Mouse (Mus musculus): Measurements from ENCODE around the gene Derl3. TPM values are rescaled to one million over a fixed set of nuclear protein-coding genes. Genes with fewer than 3 reads are reported as not detected.
"Not testable (repeated sequence)": the region's sequence is repeated elsewhere in the genome, so short reads cannot be mapped to it uniquely, and the experiment has no call there.

The Derl3 gene
- total RNA-seq (2017): 1.2 and 2.0 TPM in 2 replicates

DNA sequence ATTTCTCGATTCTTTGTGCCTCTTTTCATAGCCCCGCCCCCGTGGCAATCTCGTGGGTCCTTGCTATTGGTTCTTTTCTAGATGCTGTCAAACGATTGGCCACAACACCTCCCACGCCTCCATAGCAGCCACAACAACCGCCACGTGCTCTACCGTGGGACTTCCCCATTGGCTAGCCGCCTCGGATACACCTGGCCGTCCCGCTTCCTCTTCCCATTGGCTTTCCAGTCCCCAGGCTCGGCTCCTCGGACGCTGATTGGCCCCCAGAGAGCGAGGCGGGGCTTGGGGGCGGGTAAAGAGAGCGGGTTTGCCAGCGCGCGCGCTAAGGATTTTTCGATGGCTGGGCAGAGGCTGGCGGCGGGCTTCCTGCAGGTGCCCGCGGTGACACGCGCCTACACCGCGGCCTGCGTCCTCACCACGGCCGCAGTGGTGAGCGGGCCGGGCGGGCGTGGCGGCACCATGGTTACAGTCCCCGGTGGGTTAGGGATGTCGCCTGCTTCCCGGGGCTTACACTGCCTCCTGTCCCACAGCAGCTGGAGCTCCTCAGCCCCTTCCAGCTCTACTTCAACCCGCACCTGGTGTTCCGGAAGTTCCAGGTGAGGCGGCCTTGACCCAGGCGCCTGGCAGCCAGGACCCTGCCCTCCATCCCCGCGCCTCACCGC is at the start of gene Derl3:
Gene Derl3, plus strand, starts transcription at position 325 of the 662 bp plus-strand sequence.
- peak; percentile 93 for ATAC-seq (ENCODE audit: extremely low read depth, insufficient number of reproducible peaks, low FRiP score, poor library complexity, severe bottlenecking)

DNA sequence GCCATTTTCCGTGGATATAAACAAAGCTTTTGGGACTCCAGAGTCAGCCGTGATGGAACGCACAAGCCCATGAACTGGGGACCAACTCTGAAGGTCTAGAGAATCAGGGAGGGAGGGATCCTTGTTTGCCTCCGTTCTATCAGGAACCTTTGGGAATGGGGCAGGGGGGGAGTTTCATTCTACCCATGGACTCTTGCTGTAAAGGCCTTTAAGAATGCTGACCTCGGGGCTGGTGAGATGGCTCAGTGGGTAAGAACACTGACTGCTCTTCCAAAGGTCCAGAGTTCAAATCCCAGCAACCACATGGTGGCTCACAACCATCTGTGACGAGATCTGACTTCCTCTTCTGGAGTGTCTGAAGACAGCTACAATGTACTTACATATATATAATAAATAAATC is 49.3 kb upstream of the Derl3 start:
- ATAC-seq (ENCODE audit: extremely low read depth, insufficient number of reproducible peaks, low FRiP score, poor library complexity, severe bottlenecking): not testable (repeated sequence)

DNA sequence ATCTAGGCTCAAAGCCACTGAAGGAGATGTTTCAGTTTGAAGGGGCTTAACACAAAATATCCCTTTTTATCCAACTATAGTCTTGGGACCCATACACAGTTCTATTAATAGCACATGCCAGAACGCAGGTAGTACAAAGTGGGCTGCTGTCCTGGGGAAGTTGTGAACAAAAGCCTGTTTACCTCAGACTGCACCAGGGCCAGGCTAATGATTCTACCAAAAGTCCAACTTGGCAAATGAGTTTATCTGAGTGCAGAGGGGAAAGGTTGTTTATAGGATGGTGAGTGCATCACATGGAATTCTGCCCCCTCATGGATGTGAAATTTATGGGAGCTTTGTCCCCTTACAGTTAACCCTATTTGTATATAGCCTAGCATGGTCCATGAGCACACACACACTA is 48.4 kb upstream of the Derl3 start:
- no peak for ATAC-seq (ENCODE audit: extremely low read depth, insufficient number of reproducible peaks, low FRiP score, poor library complexity, severe bottlenecking)

DNA sequence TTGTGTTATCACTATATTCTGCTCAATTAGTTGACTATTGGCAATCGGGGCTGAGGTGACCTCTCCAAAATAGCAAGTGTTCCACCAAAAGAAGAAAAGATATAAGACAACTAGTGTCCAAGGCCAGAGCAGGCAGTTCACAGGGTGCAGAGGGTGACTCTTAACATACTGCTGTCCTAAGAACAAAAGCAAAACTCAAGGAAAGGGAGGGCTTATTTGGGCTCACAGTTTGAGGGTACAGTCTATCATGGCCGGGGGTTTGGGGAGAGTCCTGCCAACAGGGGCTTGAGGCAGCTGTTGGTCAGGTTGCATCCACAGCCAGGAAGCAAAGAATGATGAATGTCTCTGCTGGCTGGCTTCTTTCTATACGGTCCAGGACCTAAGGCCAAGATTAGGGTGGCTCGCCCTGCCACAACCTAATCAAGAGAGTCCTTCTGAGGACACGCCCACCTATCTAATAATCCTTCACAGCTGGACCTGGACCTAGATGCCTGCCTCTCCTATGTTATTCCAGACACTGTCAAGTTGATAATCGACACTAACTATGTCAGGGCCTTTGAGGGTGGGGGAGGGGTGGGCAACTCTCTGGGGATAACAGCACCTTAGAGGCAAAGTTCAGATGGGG is 47.8 kb upstream of the Derl3 start:
- ATAC-seq (ENCODE audit: extremely low read depth, insufficient number of reproducible peaks, low FRiP score, poor library complexity, severe bottlenecking): no peak

DNA sequence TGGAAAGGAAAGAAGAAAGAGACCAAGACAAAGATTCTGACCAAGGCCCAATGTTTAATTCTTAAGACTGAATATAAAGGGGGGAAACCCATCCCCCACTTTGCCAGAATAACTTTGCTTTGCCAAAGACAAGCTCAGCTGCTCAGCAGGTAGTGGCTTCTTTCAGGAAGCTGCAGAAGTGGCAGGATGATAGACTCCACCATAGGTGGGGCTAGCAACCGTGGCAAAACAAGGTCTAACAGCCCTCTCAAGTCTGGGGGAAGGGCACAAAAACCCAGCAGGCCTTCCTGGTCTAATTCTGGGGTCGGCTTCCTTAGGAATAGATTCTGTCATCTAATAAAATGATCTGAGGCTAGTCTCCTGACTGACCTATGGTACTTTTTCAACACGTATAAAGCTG is 44.8 kb upstream of the Derl3 start:
- no peak for ATAC-seq (ENCODE audit: extremely low read depth, insufficient number of reproducible peaks, low FRiP score, poor library complexity, severe bottlenecking)

DNA sequence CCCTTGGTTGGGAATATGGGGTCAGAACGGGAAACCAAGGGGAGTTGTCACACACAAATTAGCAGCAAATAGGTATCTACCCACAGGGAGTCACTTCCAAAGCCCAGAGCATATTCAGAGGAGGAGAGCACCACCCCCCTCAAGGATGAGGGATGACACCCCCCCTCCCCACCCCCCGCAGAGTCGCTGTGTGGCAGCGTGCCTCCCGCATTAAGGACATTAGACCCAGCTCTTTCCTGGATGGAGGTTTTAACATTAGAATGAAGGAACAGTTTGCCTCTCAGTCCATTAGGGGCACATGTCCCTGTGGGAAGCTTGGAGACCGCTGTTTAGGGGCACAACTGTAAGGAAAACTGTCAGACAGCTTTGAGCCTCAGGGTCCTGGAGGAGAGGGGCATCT is 42.1 kb upstream of the Derl3 start:
- ATAC-seq (ENCODE audit: extremely low read depth, insufficient number of reproducible peaks, low FRiP score, poor library complexity, severe bottlenecking): no peak

DNA sequence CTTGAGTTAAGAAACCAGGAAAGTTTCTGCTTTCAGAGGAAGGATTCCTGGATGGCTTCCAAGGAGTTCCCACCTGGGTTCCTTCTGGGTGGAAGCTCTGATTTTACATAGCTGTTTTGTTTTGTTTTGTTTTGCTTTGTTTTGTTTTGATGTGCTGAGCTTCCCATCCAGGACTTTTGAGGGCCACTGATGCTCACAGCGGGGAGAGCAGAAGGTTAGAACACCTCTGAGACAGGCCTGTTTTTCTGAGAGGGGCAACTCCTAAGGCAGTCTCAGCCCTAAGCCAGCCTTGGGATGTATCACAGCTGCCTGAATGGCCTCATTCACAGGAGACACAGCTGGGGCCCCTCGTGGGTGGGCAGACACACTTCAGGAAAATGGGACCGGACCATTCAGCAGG is 41.5 kb upstream of the Derl3 start:
- ATAC-seq (ENCODE audit: extremely low read depth, insufficient number of reproducible peaks, low FRiP score, poor library complexity, severe bottlenecking): no peak

DNA sequence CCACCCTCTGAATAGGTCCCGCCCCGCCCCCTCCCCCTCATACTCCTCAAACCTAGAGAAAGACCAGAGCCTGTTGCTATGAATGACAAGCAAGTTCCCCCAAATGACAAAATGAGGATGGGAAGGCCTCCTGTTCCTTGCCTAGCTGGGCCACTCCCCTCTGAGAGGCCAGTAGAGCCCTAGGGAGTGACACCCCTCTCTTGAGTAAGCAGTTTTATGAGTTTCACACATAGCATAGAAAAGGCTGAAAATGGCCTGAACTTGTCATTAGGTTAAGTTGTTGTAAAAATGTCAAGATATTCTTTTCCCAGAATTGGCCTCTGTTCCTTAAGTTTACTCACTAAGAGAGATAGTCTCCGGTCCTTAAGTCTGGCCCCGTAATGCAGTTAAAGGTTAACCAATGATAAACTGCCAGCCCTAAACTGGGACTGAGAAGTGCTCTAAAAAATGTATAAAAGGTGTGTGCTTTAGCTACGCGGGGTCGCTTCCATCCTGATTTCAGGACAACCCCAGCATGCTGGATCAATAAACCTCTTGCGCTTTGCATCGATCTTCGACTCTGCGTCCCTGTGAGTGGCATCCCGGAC is 40.6 kb upstream of the Derl3 start:
- ATAC-seq (ENCODE audit: extremely low read depth, insufficient number of reproducible peaks, low FRiP score, poor library complexity, severe bottlenecking): no peak

DNA sequence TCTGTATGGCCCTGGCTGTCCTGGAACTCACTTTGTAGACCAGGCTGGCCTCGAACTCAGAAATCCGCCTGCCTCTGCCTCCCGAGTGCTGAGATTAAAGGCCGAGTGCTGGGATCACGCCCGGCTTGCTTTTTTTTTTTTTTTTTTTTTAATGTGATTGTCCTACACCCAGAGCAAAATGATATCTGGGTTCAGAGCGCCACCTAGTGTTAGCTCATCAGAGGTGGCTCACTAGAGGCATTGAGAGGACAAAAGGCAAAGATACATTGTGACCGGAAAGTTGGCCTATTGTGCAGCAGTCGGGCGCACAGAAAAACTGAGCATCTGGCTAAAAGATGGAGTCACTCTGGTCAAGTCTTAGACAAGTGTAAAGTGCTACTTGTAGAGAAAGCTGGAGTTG is 39.8 kb upstream of the Derl3 start:
- peak; percentile 66 for ATAC-seq (ENCODE audit: extremely low read depth, insufficient number of reproducible peaks, low FRiP score, poor library complexity, severe bottlenecking)

DNA sequence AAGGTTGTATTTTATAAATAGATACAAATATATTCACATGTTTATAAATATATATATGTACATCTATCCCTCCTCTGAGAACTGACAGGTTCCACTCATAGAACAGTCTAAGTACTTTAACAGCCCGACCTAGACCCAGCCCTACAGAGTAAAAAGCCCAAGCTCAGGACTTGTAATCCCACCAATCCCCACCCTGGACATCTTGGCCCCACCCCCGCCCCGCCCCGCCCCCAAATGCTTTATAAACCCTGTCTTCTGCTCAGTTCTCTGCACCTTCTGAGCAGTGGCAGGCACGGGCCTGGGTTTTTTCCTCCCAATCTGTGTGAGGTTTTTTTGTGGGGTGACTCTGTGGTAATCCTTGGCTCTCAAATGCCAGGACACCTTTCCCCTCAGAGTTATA is 39.1 kb upstream of the Derl3 start:
- ATAC-seq (ENCODE audit: extremely low read depth, insufficient number of reproducible peaks, low FRiP score, poor library complexity, severe bottlenecking): no peak

DNA sequence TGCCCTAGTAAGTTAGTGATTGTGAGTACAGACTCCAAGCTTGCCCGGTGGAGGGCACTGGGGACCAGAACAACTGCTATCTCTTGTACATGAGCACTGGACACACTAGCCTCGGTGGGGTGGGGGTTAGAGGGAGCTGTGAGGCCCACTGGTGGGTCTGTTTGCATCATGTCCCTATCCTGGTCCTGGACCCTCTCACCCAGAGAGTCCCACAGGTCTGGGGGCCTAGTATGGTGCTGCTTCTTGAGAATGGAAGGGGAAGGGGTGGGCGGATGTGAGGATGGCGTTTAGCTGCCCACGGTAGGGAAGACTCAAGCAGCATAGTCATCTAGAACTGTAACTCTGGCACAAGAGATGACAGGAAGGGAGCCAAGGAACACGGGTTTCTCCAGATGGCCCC is 38.4 kb upstream of the Derl3 start:
- ATAC-seq (ENCODE audit: extremely low read depth, insufficient number of reproducible peaks, low FRiP score, poor library complexity, severe bottlenecking): no peak

DNA sequence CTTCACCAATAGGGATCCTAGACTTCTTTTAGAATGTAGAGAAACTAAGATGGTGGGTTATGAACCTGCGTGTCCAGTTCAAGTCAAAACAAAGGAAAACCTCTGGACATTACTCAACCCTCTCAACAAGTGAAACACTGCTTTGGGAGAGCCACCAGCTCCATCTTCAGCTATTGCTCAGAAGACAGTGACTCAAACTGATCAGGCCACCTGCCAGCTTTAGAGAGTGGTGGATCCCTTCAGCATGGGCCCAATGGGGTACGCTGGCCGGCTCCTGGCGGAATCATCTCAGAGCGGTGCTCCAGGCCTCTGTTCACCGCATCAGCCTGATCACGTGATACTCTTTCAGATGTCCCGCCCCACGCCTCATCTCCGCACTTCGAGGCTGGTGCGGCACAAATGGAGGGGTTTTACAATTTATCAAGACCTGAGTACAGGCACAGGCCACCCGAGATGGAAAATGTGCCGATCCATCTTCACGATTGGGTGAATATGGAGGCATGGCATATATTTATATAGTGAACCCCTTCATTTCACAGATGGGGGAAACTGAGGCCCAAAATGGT is 37.7 kb upstream of the Derl3 start:
- ATAC-seq (ENCODE audit: extremely low read depth, insufficient number of reproducible peaks, low FRiP score, poor library complexity, severe bottlenecking): no peak

DNA sequence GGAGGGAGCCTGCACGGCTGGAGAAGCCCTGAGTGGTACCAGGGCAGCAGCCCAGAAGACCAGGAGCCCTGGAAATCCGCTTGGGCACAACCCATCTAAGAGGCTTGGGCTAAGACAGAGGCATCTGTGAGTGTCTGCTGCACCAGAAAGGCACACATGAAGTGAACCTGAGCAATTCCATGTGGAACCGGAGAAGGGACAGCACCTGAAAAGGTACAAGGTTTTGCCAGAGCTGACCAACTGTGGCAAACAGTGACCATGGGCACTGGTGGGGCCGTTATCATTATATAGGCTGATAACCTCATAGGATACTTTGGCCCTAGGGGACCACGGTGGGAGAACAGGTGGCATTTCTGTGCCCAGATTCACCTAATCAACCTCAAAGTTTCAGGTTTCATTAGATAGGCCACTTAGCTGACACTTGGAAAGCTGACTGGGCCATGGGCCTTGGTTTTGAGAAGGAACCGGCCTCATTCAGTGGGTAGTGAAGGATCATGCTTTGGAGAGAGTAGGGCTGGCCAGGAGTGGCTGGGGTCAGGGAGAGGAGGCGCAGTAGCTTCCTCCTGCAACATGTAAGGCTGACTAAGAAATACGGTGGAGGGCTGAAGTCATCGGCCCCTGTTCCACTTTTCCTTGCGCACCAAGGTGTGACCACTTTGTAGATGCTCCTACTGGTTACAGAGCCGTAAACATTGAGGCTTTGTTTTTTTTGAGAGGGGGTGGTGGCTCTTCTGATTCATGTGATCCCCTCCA is 36.9 kb upstream of the Derl3 start:
- no peak for ATAC-seq (ENCODE audit: extremely low read depth, insufficient number of reproducible peaks, low FRiP score, poor library complexity, severe bottlenecking)

DNA sequence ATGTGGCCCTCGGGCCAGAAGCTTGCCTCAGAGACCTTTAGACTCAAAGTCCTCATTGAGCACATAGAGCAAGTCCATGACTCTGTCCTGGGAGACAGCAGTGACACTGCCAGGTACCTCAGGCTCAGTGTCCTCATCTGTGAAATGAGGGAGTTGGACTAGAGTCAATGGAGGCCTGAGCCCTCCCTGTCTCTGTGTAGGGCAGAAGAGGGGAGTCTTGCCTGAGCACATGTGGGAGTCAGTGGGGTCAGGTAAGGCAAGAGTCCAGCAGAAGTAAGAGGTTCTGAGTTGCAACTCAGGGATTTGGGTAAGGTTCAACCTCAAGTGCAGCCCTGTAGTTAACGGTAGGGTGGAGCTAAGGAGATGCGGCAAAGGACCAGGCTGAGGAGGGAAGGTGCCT is 36.2 kb upstream of the Derl3 start:
- ATAC-seq (ENCODE audit: extremely low read depth, insufficient number of reproducible peaks, low FRiP score, poor library complexity, severe bottlenecking): no peak

DNA sequence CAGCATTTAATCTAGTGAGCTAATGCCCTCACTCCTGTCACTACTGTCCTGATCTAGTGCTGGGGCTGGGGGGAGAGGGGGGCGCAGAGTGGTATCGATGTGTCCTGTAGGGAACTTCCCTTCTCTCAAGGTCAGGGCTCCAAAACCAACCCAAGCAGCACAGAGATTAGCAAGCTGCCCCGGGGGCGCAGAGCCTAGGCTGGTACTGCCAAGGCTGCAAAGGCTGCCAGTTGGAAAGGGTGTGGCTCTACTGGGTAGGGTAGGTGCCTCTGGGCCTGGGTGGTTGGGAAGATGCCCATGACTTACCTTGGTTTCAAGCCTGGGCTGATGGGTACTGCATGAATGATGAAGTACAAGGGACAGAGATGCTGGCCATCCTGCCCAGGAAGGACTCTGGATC is 35.6 kb upstream of the Derl3 start:
- ATAC-seq (ENCODE audit: extremely low read depth, insufficient number of reproducible peaks, low FRiP score, poor library complexity, severe bottlenecking): no peak

DNA sequence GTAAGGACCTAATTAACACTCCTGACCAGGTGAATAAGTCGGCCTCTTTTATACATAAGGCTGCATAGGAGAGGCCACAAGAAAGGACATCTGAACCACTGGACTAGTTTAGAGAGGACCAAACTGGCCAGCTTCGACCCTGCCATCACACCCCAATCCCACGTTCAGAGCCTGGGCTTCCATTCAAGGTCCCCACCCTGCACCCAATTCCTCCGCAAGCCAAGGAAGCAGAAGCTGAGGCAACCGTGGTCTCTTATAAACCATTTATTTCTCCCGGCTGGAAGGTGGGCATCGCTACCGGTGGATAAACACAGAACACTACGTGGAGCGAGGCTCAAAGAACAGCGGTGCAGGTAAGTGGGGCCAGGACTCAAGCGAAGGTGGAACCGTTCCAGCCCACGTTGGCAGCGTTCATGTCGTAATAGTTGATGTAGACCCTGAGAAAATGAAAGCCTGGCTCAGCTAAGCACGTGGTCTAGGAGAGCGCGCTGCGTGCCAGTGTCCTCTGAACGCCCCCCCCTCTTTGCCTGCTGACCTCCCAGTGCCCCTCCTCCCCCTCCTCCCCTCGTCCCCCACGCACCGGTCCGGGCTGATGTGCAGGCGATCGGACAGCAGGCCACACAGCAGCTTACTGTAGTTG is 34.0 kb upstream of the Derl3 start:
- ATAC-seq (ENCODE audit: extremely low read depth, insufficient number of reproducible peaks, low FRiP score, poor library complexity, severe bottlenecking): no peak

DNA sequence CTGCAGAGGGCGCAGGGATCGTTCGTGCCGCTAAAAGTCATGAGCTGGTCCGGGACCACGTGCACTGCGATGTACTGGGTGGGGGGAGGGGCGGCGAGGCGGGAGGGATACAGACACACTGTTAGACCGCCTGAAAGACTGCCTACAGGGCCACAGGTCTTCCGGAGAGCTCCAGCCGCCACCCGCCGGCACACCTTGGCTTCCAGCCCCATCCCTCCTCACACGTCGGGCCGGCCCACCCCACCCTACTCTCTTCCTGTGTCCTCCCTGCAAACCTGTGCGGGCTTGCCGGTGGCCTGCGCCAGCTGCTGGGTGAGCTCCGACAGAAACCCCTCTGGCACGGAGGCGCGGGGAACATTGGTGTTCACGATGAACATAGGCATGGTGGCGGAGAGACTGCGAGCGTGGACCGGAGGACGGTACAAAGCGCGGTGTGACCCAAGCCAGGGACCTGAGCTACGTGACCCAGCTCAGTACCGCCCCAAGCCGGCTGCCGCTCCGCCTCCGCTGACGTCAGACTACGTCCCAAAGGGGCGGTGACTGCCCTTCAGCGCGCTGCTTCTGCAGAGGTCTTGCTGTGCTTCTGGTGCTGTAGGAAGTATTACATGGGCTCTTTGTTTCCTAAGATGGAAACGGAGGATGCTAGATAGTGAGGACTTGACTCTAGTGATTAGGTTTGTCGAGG is 33.3 kb upstream of the Derl3 start, which contains the start of gene Mif:
Gene Mif, minus strand, starts transcription at position 455 of the 685 bp plus-strand sequence.
- ATAC-seq (ENCODE audit: extremely low read depth, insufficient number of reproducible peaks, low FRiP score, poor library complexity, severe bottlenecking): peak; percentile 95

DNA sequence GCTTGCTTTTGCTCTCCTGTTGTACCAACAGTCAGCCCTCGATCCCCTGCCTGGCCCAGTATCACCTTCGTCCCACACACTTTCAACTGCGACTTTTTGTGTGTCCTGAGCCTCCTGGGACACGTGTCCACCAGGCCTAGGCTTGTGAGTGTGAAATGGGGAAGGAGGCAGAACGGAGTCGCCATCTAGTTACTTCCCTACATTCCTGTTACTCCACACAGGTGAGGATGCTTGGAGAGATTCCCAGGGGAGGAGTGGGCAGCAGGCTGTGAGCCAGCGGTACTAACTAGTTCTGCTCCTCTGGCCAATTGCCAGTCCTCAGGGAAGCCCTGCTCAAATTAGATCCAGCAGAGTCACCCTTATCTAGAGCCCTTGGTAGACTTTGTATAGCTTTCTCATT is 32.5 kb upstream of the Derl3 start:
- no peak for ATAC-seq (ENCODE audit: extremely low read depth, insufficient number of reproducible peaks, low FRiP score, poor library complexity, severe bottlenecking)

DNA sequence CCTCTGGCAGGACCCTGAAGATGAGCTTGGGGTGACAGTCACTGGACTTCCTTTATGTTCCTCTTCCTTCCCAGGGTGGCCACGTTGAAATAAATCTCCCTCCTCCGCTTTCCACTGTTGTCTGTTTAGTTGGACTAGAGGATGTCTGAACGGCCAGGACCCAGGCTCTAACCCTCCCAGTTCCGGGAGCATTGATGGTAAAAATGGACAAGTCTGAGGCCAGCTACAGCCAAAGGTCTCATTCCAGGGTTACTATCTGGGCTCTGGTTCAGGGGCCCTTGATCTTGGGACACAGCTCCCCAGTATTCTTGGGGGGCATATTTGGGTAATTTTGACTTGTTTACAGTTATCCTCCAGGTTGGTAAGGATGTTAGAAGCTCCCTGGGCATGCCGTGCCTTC is 31.6 kb upstream of the Derl3 start:
- ATAC-seq (ENCODE audit: extremely low read depth, insufficient number of reproducible peaks, low FRiP score, poor library complexity, severe bottlenecking): no peak

Data from neutrophil, adult 5-6 weeks (primary cell).